Mouse (Mus musculus): ENCODE data around the gene Olfr1112.
"Not testable (repeated sequence)": the region's sequence is repeated elsewhere in the genome, so short reads cannot be mapped to it uniquely, and the experiment has no call there.

The Olfr1112 gene

GRCm38 (mm10) chr2:87187498-87187897 is at the start of gene Olfr1112:
Gene Olfr1112, plus strand, starts transcription at chr2:87187798.
- no peak for DNase-seq

DNA sequence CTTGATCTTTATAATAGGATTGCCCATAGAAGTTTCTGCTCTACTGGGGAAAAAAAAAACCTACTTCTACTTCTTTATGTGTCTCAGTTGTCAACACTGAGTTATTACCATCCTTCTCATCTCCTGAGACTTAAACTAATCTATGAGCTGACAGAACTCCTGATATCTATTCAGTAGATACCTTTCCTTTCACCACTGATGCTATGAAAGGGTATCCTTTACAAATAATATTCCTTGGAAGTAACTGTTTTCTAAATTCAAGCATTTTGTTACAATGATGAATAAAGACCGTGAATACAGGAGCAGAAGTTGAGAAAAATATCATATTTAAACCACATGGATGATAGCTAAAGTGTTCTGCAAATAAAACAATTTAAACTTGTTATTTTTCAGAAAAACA is 47.4 kb upstream of the Olfr1112 start, which contains the start of gene Olfr1110:
Gene Olfr1110, minus strand, starts transcription at position 101 of the 400 bp plus-strand sequence.
- DNase-seq: no peak

DNA sequence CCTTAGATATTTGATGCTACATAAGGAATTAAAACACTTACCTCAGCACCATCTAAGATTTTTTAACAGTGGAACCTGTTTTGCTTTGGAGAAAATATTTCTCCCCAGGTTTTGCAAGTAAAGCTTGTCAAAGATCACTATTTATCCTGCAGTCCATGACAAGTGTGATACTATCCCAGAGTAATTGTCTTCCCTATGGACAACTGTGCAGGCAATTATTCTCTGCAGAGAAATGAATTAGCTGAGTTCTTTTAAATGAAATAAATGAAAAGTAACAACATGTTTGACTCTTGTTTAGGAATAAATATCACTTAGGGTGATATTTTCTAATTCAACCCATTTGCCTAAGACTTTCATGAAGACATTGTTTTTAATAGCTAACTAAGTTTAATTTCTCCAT is 35.1 kb upstream of the Olfr1112 start, which contains the start of gene Olfr1111:
Gene Olfr1111, minus strand, starts transcription at position 101 of the 400 bp plus-strand sequence.
- no peak for DNase-seq

DNA sequence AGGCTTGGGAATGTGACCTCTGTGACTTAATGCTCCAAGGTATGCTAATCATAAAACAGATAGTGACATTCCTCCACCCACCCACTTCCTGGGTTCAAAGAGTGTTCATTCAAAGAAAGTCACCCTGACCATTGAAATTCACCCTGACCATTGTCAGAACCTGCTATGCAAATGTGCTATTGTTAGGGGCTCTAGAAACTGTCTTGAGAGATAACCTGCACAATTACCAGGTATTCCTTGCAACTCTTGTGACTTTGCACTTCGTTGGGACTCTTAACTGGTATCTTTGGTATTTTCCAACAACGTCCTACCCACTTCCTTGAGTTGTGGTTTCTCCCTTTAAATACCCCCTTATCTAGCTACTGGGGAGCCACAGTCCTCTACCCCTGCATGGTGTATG is 19.9 kb upstream of the Olfr1112 start:
- DNase-seq: not testable (repeated sequence)

- no peak for DNase-seq
These were observed 21.1 kb downstream of the Olfr1112 start, which contains the start of gene Olfr1113 for GRCm38 (mm10) chr2:87208670-87209069. Gene Olfr1113, plus strand, starts transcription at chr2:87208970.

All from kidney, postnatal 25 days (tissue).